Mouse (Mus musculus): Measurements from ENCODE around the gene Uncx. TPM values are rescaled to one million over a fixed set of nuclear protein-coding genes. Genes with fewer than 3 reads are reported as not detected.

The Uncx gene
- total and polyA plus RNA-seq, 2 experiments from 2014 or later: 2.8 to 5.8 TPM

DNA sequence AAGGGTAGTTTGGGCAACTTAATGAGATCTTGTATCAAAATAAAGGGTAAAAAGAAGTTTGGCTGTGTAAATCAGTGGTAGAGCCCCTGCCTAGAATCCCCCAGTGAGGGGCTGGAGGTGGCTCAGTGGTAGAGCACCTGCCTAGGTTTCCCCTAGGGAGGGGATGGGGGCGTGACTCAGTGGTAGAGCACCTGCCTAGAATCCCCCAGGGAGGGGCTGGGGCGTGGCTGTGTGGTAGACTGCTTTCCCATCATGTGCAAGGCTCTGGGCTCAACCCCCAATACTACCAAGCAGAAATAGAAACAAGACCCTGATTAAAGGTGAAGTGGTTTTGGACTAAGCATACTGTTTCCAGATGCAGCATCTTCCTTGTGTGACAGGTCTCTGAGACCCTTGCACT is 21.4 kb downstream of the Uncx start:
- Histone ChIP-seq H3K9ac (no peak overlapping the region), H3K27me3 (ENCODE audit: insufficient read depth, low read length) (peaks cover 35% of the 10 kb centered on the region), H3K4me3 (ENCODE audit: low read depth, low read length) (no peak overlapping the region), H3K4me1 (ENCODE audit: insufficient read depth) (no peaks in the 10 kb centered on the region), H3K4me2 (ENCODE audit: low read depth) (no peak overlapping the region), H3K27ac (ENCODE audit: low read depth, low read length) (no peak overlapping the region), H3K9me3 (ENCODE audit: low read length) (no peaks in the 10 kb centered on the region), H3K36me3 (ENCODE audit: insufficient read depth) (no peaks in the 10 kb centered on the region)
- DNase-seq: no peak
- no peak for ATAC-seq
- no peak for TF ChIP-seq CTCF (IDR thresholded peaks at IDR 0.05; ENCODE audit: low read depth)
- 50% methylated on average over 2 of the region's 2 CpGs for WGBS

DNA sequence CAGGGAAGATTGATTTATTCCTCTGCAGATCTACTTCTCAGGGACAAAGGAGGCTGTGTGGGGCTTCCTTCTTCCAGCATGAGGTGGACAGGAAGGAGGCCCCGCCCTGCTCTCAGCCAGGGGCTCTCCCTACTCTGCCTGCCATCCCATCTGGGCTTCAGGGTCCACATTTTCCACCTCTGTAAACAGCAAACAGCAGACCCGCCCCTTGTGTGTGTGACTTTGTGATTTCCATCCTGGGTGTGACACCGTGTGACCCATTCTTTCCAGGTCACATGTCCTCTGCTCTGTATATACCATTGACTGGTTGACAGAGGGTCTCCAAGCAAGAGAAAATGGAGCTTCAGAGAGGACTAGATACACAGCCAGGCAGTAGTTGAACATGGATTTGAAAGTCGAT is 22.2 kb downstream of the Uncx start:
- Histone ChIP-seq H3K36me3 (ENCODE audit: insufficient read depth) (no peaks in the 10 kb centered on the region), H3K27me3 (ENCODE audit: insufficient read depth, low read length) (peaks cover 32% of the 10 kb centered on the region), H3K9ac (no peak overlapping the region), H3K27ac (ENCODE audit: low read depth, low read length) (no peak overlapping the region), H3K4me1 (ENCODE audit: insufficient read depth) (no peaks in the 10 kb centered on the region), H3K4me3 (ENCODE audit: low read depth, low read length) (no peak overlapping the region), H3K9me3 (ENCODE audit: low read length) (no peaks in the 10 kb centered on the region), H3K4me2 (ENCODE audit: low read depth) (no peak overlapping the region)
- ATAC-seq: no peak
- DNase-seq: no peak
- no peak for TF ChIP-seq CTCF (IDR thresholded peaks at IDR 0.05; ENCODE audit: low read depth)
- 71% methylated on average over 4 of the region's 4 CpGs for WGBS

- H3K27ac ChIP-seq (ENCODE audit: low read depth, low read length): no peak overlapping the region
- 79% methylated on average over 6 of the region's 6 CpGs for WGBS
- H3K4me3 ChIP-seq (ENCODE audit: low read depth, low read length): no peak overlapping the region
- DNase-seq (no peak), ATAC-seq (no peak)
- no peaks in the 10 kb centered on the region for H3K4me1 ChIP-seq (ENCODE audit: insufficient read depth)
- no peaks in the 10 kb centered on the region for H3K36me3 ChIP-seq (ENCODE audit: insufficient read depth)
- no peaks in the 10 kb centered on the region for H3K9me3 ChIP-seq (ENCODE audit: low read length)
- no peak for TF ChIP-seq CTCF (IDR thresholded peaks at IDR 0.05; ENCODE audit: low read depth)
- H3K27me3 ChIP-seq (ENCODE audit: insufficient read depth, low read length): peaks cover 26% of the 10 kb centered on the region
- no peak overlapping the region for H3K9ac ChIP-seq
- H3K4me2 ChIP-seq (ENCODE audit: low read depth): no peak overlapping the region
Measured at GRCm38 (mm10) chr5:139566640-139567399, 23.5 kb downstream of the Uncx start.

DNA sequence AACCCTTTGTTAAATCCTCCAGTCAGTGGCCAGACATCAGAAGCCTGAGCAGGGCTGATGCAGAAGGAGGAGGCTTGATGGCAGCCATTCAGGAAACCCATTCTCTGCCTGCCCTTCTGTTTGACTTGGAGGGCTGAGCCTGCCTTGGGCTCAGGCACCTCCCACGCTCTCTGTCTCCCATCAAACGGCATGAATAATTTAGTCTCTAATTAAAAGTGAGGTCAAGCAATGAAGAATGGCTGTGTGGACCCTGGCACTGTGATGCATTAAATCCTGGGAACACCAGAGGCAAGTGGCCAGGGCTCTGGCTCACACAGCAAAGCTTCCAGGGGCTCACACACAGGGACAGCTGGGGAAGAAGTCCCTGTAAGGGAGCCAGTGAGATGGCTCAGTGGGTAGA is 24.8 kb downstream of the Uncx start:
- ATAC-seq (peak; percentile 51), DNase-seq (peak; percentile 31)
- TF ChIP-seq CTCF (IDR thresholded peaks at IDR 0.05; ENCODE audit: low read depth): no peak
- H3K9ac ChIP-seq: no peak overlapping the region
- 11% methylated on average over 2 of the region's 2 CpGs for WGBS
- no peaks in the 10 kb centered on the region for H3K9me3 ChIP-seq (ENCODE audit: low read length)
- H3K4me3 ChIP-seq (ENCODE audit: low read depth, low read length): no peak overlapping the region
- H3K36me3 ChIP-seq (ENCODE audit: insufficient read depth): no peaks in the 10 kb centered on the region
- H3K27ac ChIP-seq (ENCODE audit: low read depth, low read length): no peak overlapping the region
- H3K4me2 ChIP-seq (ENCODE audit: low read depth): no peak overlapping the region
- no peaks in the 10 kb centered on the region for H3K4me1 ChIP-seq (ENCODE audit: insufficient read depth)
- peaks cover 23% of the 10 kb centered on the region for H3K27me3 ChIP-seq (ENCODE audit: insufficient read depth, low read length)

DNA sequence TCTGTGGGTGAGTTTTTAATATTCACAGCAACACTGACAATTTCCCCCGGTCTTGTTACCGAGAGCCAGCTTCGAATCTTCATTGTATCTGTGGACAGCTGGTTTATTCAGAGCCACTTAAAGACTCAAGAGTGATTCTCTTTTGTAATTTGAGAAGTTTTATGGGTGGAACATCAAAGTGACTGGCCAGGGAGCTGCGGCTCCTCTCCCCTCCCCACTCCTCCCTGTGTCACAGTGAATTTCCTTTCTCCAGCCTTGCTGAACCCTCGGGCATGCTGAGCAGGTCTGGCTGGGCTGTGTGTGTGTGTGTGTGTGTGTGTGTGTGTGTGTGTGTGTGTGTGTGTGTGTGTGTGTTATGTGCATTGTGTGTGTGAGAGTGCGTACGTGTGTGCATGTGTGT is 29.2 kb downstream of the Uncx start:
- no peak overlapping the region for H3K9ac ChIP-seq
- H3K27me3 ChIP-seq (ENCODE audit: insufficient read depth, low read length): no peaks in the 10 kb centered on the region
- no peak for ATAC-seq
- H3K4me3 ChIP-seq (ENCODE audit: low read depth, low read length): no peak overlapping the region
- H3K4me2 ChIP-seq (ENCODE audit: low read depth): no peak overlapping the region
- H3K9me3 ChIP-seq (ENCODE audit: low read length): no peaks in the 10 kb centered on the region
- WGBS: 29% methylated on average over 7 of the region's 7 CpGs
- no peak for DNase-seq
- no peak for TF ChIP-seq CTCF (IDR thresholded peaks at IDR 0.05; ENCODE audit: low read depth)
- H3K36me3 ChIP-seq (ENCODE audit: insufficient read depth): no peaks in the 10 kb centered on the region
- no peak overlapping the region for H3K27ac ChIP-seq (ENCODE audit: low read depth, low read length)
- H3K4me1 ChIP-seq (ENCODE audit: insufficient read depth): no peaks in the 10 kb centered on the region

DNA sequence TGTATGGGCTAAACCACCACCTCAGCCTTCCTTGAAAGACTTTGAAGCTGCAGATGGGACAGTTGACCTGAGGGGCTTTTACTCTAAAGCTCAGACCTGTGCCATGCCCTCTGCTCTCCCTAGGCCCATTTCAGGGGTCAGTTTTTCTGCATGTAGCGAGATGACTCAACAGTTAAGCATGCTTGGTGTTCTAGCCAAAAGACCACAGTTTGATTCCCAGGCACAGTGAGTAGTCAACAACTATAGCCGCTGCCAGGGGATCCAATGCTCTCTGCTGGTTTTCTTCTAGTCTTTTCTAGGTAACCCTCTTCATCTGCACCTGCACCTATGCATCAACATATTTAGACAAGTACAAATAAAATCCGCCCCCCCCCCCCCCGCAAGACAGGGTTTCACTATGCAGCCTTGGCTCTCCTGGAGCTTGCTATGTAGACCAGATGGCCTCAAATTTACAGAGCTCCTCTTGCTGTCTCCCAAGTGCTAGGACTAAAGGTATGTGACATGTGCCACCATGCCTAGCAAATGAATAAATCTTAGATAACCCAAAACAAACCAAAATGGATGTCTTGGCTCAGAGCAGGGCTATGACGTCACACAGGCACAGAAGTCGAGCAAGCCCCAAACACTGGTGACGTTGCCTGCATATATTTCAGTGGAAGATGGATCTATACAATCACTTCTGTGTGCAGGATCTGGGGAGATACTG is 30.5 kb downstream of the Uncx start:
- Histone ChIP-seq H3K27me3 (ENCODE audit: insufficient read depth, low read length) (no peaks in the 10 kb centered on the region), H3K4me2 (ENCODE audit: low read depth) (no peak overlapping the region), H3K36me3 (ENCODE audit: insufficient read depth) (no peaks in the 10 kb centered on the region), H3K9ac (no peak overlapping the region), H3K9me3 (ENCODE audit: low read length) (no peaks in the 10 kb centered on the region), H3K4me1 (ENCODE audit: insufficient read depth) (no peaks in the 10 kb centered on the region), H3K27ac (ENCODE audit: low read depth, low read length) (no peak overlapping the region), H3K4me3 (ENCODE audit: low read depth, low read length) (no peak overlapping the region)
- no peak for TF ChIP-seq CTCF (IDR thresholded peaks at IDR 0.05; ENCODE audit: low read depth)
- DNase-seq: no peak
- WGBS: 75% methylated on average over 7 of the region's 7 CpGs
- ATAC-seq: no peak

- H3K9ac ChIP-seq: no peak overlapping the region
- no peaks in the 10 kb centered on the region for H3K9me3 ChIP-seq (ENCODE audit: low read length)
- TF ChIP-seq CTCF (IDR thresholded peaks at IDR 0.05; ENCODE audit: low read depth): no peak
- H3K4me1 ChIP-seq (ENCODE audit: insufficient read depth): no peaks in the 10 kb centered on the region
- no peaks in the 10 kb centered on the region for H3K36me3 ChIP-seq (ENCODE audit: insufficient read depth)
- DNase-seq (no peak), ATAC-seq (no peak)
- 73% methylated on average over 9 of the region's 9 CpGs for WGBS
- no peak overlapping the region for H3K4me3 ChIP-seq (ENCODE audit: low read depth, low read length)
- 0 out of 2 replicates have a peak, but pooled peaks cover 5% of the 10 kb centered on the region for H3K27me3 ChIP-seq (ENCODE audit: insufficient read depth, low read length)
- no peak overlapping the region for H3K4me2 ChIP-seq (ENCODE audit: low read depth)
- no peak overlapping the region for H3K27ac ChIP-seq (ENCODE audit: low read depth, low read length)
Measured at GRCm38 (mm10) chr5:139575054-139575453, 31.8 kb downstream of the Uncx start.

Data from forebrain, postnatal 0 days (tissue).